9 mouse cellular contexts compared by ENCODE assay signal in the genomic region with DNA sequence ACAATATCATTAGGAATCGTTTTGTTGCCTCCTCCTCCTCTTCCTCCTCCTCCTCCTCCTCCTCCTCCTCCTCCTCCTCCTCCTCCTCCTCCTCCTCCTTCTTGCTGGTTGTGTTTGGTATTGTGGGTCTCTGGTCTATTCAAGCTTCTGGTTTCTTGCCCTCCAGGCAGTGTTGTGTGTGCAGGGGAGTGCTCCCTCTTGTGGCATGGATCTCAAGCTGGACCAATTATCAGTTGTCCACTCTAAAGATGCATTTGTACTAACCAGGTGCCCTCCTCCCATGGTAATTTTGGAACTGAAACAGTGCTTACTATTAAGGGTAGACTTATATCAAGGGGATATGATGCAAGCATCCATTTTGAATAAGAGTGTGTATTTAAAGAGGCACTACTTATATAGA. TPM values are rescaled to one million over a fixed set of nuclear protein-coding genes. Genes with fewer than 3 reads are reported as not detected.
DNase-seq lines count a peak whose midpoint lies in the region; ATAC-seq and TF ChIP-seq lines count a peak whose summit lies in the region.
"Had no signal": no experiment of that assay in that cellular context is flagged by ENCODE, and none has a peak within 500 bp of the region (broad histone marks: within the 10 kb centered on the region; RNA-seq: fewer than 3 reads in every experiment).

No protein-coding gene starts in this region.

- DNase-seq in cerebellum, postnatal 14 days: peak; percentile 28 to 33
- DNase-seq in cerebellum, adult 8-10 months: no peak
- no peak for DNase-seq in left cerebral cortex, adult 2 months (ENCODE audit: extremely low spot score in 1 of 2, low spot score in 2 of 2)
- DNase-seq in left cerebral cortex, postnatal 25 days (ENCODE audit: low spot score in 2 of 2): no peak
- DNase-seq in ES-CJ7 (ENCODE audit: low read depth, low spot score): peak; percentile 36
- DNase-seq in limb, embryonic 10.5 days (ENCODE audit: low spot score): peak; percentile 34
- DNase-seq in embryonic facial prominence, embryonic 10.5 days (ENCODE audit: low spot score): no peak

- no peak overlapping the region for H3K9ac ChIP-seq in forebrain, embryonic 15.5 days (replicated peaks)
- H3K9ac ChIP-seq: midbrain, embryonic 15.5 days had no signal

- no peaks in the 10 kb centered on the region for H3K36me3 ChIP-seq in limb, embryonic 10.5 days
- no peaks in the 10 kb centered on the region for H3K36me3 ChIP-seq in embryonic facial prominence, embryonic 10.5 days (replicated peaks)
- H3K36me3 ChIP-seq in forebrain, embryonic 15.5 days: no peaks in the 10 kb centered on the region
- H3K36me3 ChIP-seq: midbrain, embryonic 15.5 days had no signal

- no peak overlapping the region for H3K27ac ChIP-seq in left cerebral cortex, adult 2 months
- no peak overlapping the region for H3K27ac ChIP-seq in limb, embryonic 10.5 days
- no peak overlapping the region for H3K27ac ChIP-seq in embryonic facial prominence, embryonic 10.5 days (replicated peaks)
- H3K27ac ChIP-seq in forebrain, embryonic 15.5 days (replicated peaks): no peak overlapping the region
- H3K27ac ChIP-seq: midbrain, embryonic 15.5 days had no signal

- H3K4me3 ChIP-seq in left cerebral cortex, adult 2 months: no peak overlapping the region
- no peak overlapping the region for H3K4me3 ChIP-seq in limb, embryonic 10.5 days
- H3K4me3 ChIP-seq in embryonic facial prominence, embryonic 10.5 days: no peak overlapping the region
- H3K4me3 ChIP-seq in forebrain, embryonic 15.5 days: no peak overlapping the region
- H3K4me3 ChIP-seq: midbrain, embryonic 15.5 days had no signal

- H3K9me3 ChIP-seq in limb, embryonic 10.5 days (replicated peaks): no peaks in the 10 kb centered on the region
- H3K9me3 ChIP-seq in embryonic facial prominence, embryonic 10.5 days: no peaks in the 10 kb centered on the region
- H3K9me3 ChIP-seq in forebrain, embryonic 15.5 days: no peaks in the 10 kb centered on the region
- H3K9me3 ChIP-seq: midbrain, embryonic 15.5 days had no signal

- H3K4me1 ChIP-seq in limb, embryonic 10.5 days: no peaks in the 10 kb centered on the region
- H3K4me1 ChIP-seq in embryonic facial prominence, embryonic 10.5 days: no peaks in the 10 kb centered on the region
- no peaks in the 10 kb centered on the region for H3K4me1 ChIP-seq in forebrain, embryonic 15.5 days
- H3K4me1 ChIP-seq: midbrain, embryonic 15.5 days had no signal

- no peak overlapping the region for H3K4me2 ChIP-seq in forebrain, embryonic 15.5 days (replicated peaks)
- H3K4me2 ChIP-seq: midbrain, embryonic 15.5 days had no signal

- peak; percentile 48 for TF ChIP-seq CTCF in left cerebral cortex, adult 2 months (IDR thresholded peaks at IDR 0.05)

- no peak for ATAC-seq in forebrain, embryonic 15.5 days (replicated peaks)
- ATAC-seq: midbrain, embryonic 15.5 days had no signal

- intact Hi-C loops in left cerebral cortex, adult 2 months (cut with DNase I): no loop called here
- intact Hi-C loops in left cerebral cortex, postnatal 25 days (cut with DNase I): no loop called here

- H3K27me3 ChIP-seq in limb, embryonic 10.5 days (ENCODE audit: low read depth, poor library complexity, severe bottlenecking): no peaks in the 10 kb centered on the region
- 0 out of 2 replicates have a peak, but pooled peaks cover 7% of the 10 kb centered on the region for H3K27me3 ChIP-seq in embryonic facial prominence, embryonic 10.5 days (replicated peaks; ENCODE audit: low read depth, poor library complexity, severe bottlenecking)
- no peaks in the 10 kb centered on the region for H3K27me3 ChIP-seq in forebrain, embryonic 15.5 days
- H3K27me3 ChIP-seq: midbrain, embryonic 15.5 days had no signal

- 75% methylated on average over 1 of the region's 1 CpGs for WGBS in limb, embryonic 10.5 days
- 74% methylated on average over 1 of the region's 1 CpGs for WGBS in embryonic facial prominence, embryonic 10.5 days
- 100% methylated on average over 1 of the region's 1 CpGs for WGBS in forebrain, embryonic 15.5 days

RNA-seq across cellular contexts. Expression of gene Mitf, which starts 14.7 kb away (rescaled TPM):
- total RNA-seq in left cerebral cortex, adult 2 months (2021): 1 to 10 TPM; 7.8 to 8.2 TPM
- total RNA-seq in left cerebral cortex, postnatal 25 days (2021): 1 to 10 TPM; 6.6 to 9.2 TPM
- polyA plus RNA-seq in limb, embryonic 10.5 days (2016; fragmentation: Nextera tagmentation; extraction: Ambion mirVana): 0.80 and 1.1 TPM in 2 replicates
- 2.1 and 2.6 TPM in 2 replicates for polyA plus RNA-seq in embryonic facial prominence, embryonic 10.5 days (2016; fragmentation: Nextera tagmentation; extraction: Ambion mirVana)
- polyA plus RNA-seq in forebrain, embryonic 15.5 days (2015; fragmentation: Nextera tagmentation; extraction: Ambion mirVana): 0.96 and 1.9 TPM in 2 replicates

Comparison
In these comparisons a context has a peak if more than half of its experiments do, and no peak if none do; other contexts are left out.
1. DNase-seq: peak in cerebellum, postnatal 14 days (2 of 2), ES-CJ7 (single experiment) and limb, embryonic 10.5 days (single experiment); none in cerebellum, adult 8-10 months (single experiment), left cerebral cortex, adult 2 months (0 of 2), left cerebral cortex, postnatal 25 days (0 of 2) and embryonic facial prominence, embryonic 10.5 days (single experiment).